Mouse (Mus musculus) 3134 (cell line): ENCODE measurements around the gene Epo.
A peak's percentile ranks its signal among the peaks of the same experiment; 100 is the strongest.

Experiments used
- DNase-seq: peaks from one replicate; pipeline ENCODE4 v3.0.0-alpha.2; 2011; ENCODE audit warnings: low spot score; ENCODE audit not compliant: insufficient read length; ENCODE audit errors: extremely low read depth

Gene Epo

GRCm38 (mm10) chr5:137521861-137522260, 11.2 kb downstream of the Epo start:
- no peak for DNase-seq

GRCm38 (mm10) chr5:137519691-137520550, 13.1 kb downstream of the Epo start:
- no peak for DNase-seq

- no peak for DNase-seq
Measured at GRCm38 (mm10) chr5:137518436-137518835, 14.6 kb downstream of the Epo start, which contains the start of gene Gigyf1. Gene Gigyf1, plus strand, starts transcription at chr5:137518548.

GRCm38 (mm10) chr5:137514811-137515210, 18.2 kb downstream of the Epo start:
- no peak for DNase-seq

- no peak for DNase-seq
Measured at GRCm38 (mm10) chr5:137513951-137514721, 18.9 kb downstream of the Epo start.

GRCm38 (mm10) chr5:137512847-137513794, 19.9 kb downstream of the Epo start:
- DNase-seq: no peak

GRCm38 (mm10) chr5:137511706-137512105, 21.3 kb downstream of the Epo start:
- no peak for DNase-seq

- no peak for DNase-seq
Measured at GRCm38 (mm10) chr5:137510573-137511390, 22.3 kb downstream of the Epo start.

- peak; percentile 68 for DNase-seq
Measured at GRCm38 (mm10) chr5:137510014-137510501, 23.0 kb downstream of the Epo start.

- no peak for DNase-seq
Measured at GRCm38 (mm10) chr5:137504041-137504440, 29.0 kb downstream of the Epo start.

- no peak for DNase-seq
Measured at GRCm38 (mm10) chr5:137502667-137503110, 30.4 kb downstream of the Epo start.

- peak; percentile 99 for DNase-seq
Measured at GRCm38 (mm10) chr5:137501709-137502666, 31.1 kb downstream of the Epo start, which contains the start of gene Pop7. Gene Pop7, minus strand, starts transcription at chr5:137502518.

GRCm38 (mm10) chr5:137500186-137500585, 32.9 kb downstream of the Epo start:
- no peak for DNase-seq

GRCm38 (mm10) chr5:137493831-137494230, 39.2 kb downstream of the Epo start:
- DNase-seq: peak; percentile 26

- DNase-seq: no peak
Measured at GRCm38 (mm10) chr5:137491559-137491958, 41.5 kb downstream of the Epo start.

GRCm38 (mm10) chr5:137487616-137488015, 45.4 kb downstream of the Epo start:
- no peak for DNase-seq

GRCm38 (mm10) chr5:137485851-137486155, 47.2 kb downstream of the Epo start:
- no peak for DNase-seq

- no peak for DNase-seq
Measured at GRCm38 (mm10) chr5:137485071-137485850, 47.8 kb downstream of the Epo start.
